Mouse (Mus musculus) embryonic fibroblast, embryonic 13.5 days (primary cell): ENCODE measurements around the gene Auts2. TPM values are rescaled to one million over a fixed set of nuclear protein-coding genes. Genes with fewer than 3 reads are reported as not detected.
A peak's percentile ranks its signal among the peaks of the same experiment; 100 is the strongest.

Experiments used
- H3K27ac ChIP-seq: 2 replicates; pipeline ENCODE4 v1.5.1; 2012; ENCODE audit warnings: low read length, control low read depth, inconsistent platforms; ENCODE audit not compliant: insufficient read depth
- H3K4me1 ChIP-seq: 2 replicates; pipeline ENCODE4 v1.6.1; 2011; ENCODE audit warnings: low read length; ENCODE audit not compliant: control insufficient read depth, insufficient read depth
- H3K4me3 ChIP-seq: 2 replicates; pipeline ENCODE4 v1.5.1; 2011; ENCODE audit warnings: mild to moderate bottlenecking, control low read depth, low read length; ENCODE audit not compliant: insufficient read depth
- CTCF ChIP-seq: IDR thresholded peaks from 2 replicates; pipeline ENCODE4 v1.5.1; 2011; ENCODE audit warnings: mild to moderate bottlenecking, control low read depth, low read length, moderate library complexity, borderline replicate concordance; ENCODE audit not compliant: insufficient read depth
- POLR2A ChIP-seq: IDR thresholded peaks from 2 replicates; pipeline ENCODE4 v1.6.1; 2011; ENCODE audit warnings: low read depth, mild to moderate bottlenecking, control low read depth, low read length, moderate library complexity
- polyA plus RNA-seq: library from polyadenylated mRNA; stranded (reverse); fragments of >200 nt; gene quantifications from 2 replicates; pipeline ENCODE4 v1.2.4, GENCODE M21; 2011; ENCODE audit warnings: low read depth; ENCODE audit not compliant: missing spikeins, insufficient read length

Auts2 gene
- polyA plus RNA-seq, 1 experiment: 26.0 TPM

GRCm38 (mm10) chr5:132395922-132396321, 147.2 kb downstream of the Auts2 start:
- Histone ChIP-seq H3K4me3 (no peak overlapping the region), H3K4me1 (no peaks in the 10 kb centered on the region), H3K27ac (no peak overlapping the region)
- TF ChIP-seq CTCF: no peak

GRCm38 (mm10) chr5:132394800-132395575, 148.2 kb downstream of the Auts2 start:
- TF ChIP-seq POLR2A (no peak), CTCF (no peak)
- H3K4me3 ChIP-seq: no peak overlapping the region
- no peak overlapping the region for H3K27ac ChIP-seq
- H3K4me1 ChIP-seq: no peaks in the 10 kb centered on the region

DNA sequence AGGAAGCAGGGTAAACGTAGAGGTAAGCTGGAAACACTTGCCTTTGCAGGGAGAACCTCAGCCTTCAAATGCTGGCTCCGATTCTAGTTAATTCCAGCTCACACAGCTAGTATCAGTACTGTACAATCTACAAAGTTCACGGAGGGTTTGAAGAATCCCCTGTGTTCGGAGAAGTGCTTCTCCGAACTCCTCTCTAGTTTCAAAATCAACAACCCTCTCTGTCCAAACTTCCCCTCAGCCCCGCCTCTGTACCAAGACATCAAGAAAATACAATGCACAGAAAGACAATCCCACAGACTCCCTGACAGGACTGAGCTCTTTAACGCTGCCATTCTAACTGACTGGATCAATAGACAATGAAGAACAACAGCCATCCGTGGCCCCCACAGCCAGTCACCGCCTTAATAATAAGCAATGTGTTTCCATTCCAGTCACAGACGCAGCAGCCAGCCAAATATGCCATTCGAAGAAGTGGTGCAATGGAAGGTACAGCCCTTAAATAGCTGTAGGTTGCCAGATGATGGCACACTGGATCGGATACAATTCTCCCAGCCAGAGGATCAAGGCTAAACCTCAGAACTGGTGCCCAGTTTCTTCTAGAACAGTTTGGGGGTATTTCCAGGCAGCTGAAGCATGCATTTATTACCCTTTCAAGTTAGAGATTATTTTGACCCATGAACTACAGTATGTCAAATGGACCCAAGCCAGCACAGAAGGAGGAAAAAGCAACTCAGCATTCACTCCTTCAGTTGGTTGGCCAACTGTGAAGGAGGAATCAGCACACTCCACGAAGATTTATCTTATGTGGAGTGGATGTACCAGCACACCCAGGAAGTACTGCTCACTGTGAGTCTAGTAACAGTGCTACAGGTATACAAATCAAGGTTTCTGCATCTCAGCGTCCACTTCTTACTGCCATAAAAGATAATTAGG, 151.0 kb downstream of the Auts2 start:
- Histone ChIP-seq H3K4me3 (no peak overlapping the region), H3K4me1 (peaks cover 3% of the 10 kb centered on the region; the same call in 1 of the 2 replicates)

DNA sequence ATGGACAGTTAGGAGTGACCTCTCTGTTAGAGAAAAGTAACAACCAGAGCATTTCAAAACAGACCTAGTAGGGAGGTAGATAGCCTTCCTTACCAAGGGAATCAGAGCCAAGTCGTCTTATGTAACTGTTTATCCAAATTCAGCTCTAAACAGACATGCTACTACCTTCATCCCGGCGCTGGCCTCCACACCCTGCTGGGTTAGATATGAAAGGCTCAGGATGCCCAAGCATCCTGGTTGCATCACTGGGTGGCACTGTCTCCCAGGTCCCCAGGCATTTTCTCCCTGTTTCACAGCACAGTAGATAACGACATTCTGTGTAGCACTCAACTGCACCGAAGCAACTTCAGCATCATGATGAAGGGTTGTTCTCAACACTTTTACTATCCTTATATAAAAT, 154.4 kb downstream of the Auts2 start:
- TF ChIP-seq POLR2A: no peak
- TF ChIP-seq CTCF: no peak

More for the DNA sequence above, 151.0 kb downstream of the Auts2 start:
- H3K27ac ChIP-seq: no peak overlapping the region
- TF ChIP-seq POLR2A (no peak), CTCF (no peak)

DNA sequence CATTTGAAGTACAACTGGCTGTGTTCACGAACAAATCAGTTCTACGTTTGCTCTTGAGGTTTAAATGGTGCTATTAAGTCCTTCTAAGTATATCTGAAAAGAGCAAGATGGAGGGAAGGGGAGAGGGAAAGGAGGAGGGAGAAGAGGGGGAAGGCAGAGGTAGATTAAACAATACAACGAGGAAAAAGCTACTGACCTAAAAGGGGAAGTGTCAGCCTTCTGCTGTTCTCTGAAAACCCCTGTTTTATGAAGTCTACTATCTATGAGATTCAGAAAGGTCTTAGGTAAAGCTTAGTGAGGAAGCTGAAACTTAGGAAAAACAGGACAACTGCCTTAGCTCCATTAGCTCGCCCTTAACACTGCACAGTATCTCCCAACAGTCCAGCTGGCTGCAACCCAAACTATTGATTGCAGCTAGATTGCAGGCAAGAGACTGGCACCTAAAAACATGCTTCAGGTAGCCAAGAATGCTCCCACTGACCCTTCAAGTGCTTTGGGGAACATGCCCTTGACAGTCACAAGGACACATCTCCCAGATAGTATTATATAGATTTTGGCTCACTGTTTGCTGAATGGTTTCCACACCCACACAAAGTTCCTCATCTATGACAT, 157.8 kb downstream of the Auts2 start:
- Histone ChIP-seq H3K4me3 (no peak overlapping the region), H3K4me1 (peaks cover 9% of the 10 kb centered on the region; the same call in 1 of the 2 replicates), H3K27ac (no peak overlapping the region)
- no peak for TF ChIP-seq CTCF

More for the DNA sequence above, 154.4 kb downstream of the Auts2 start:
- H3K27ac ChIP-seq: no peak overlapping the region
- H3K4me3 ChIP-seq: no peak overlapping the region
- peaks cover 4% of the 10 kb centered on the region; the same call in 1 of the 2 replicates for H3K4me1 ChIP-seq

- no peak for TF ChIP-seq POLR2A
- no peak for TF ChIP-seq CTCF
- no peak overlapping the region for H3K4me3 ChIP-seq
- peak overlapping the region; percentile 62; the same call in 1 of the 2 replicates for H3K27ac ChIP-seq
- H3K4me1 ChIP-seq: peaks cover 15% of the 10 kb centered on the region
Measured at GRCm38 (mm10) chr5:132380261-132380660, 162.9 kb downstream of the Auts2 start.

- TF ChIP-seq CTCF (no peak), POLR2A (no peak)
- Histone ChIP-seq H3K27ac (no peak overlapping the region), H3K4me3 (no peak overlapping the region), H3K4me1 (peaks cover 15% of the 10 kb centered on the region)
Measured at GRCm38 (mm10) chr5:132378977-132379376, 164.2 kb downstream of the Auts2 start.

DNA sequence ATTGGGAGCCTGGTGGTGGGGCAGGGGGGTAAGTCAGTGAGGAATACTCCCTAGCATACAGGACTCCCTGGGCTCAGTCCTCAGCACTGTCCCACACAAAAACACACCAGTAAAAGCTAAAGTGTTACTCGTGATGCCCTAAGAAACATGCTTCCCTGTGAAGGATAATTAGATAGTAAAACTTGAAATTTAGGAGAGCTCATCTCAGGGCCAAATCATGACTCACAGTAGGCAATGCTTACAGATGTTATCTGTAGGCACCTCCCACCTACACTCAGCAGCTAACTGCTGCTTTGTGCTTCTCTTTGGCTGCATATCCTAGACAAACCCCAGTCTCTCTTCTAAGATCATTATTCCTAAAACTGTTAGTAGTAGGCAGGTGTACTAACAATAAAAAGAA, 168.0 kb downstream of the Auts2 start:
- Histone ChIP-seq H3K27ac (no peak overlapping the region), H3K4me1 (peaks cover 9% of the 10 kb centered on the region), H3K4me3 (no peak overlapping the region)
- TF ChIP-seq POLR2A (no peak), CTCF (no peak)

GRCm38 (mm10) chr5:132373471-132374075, 169.6 kb downstream of the Auts2 start:
- no peak overlapping the region for H3K4me3 ChIP-seq
- TF ChIP-seq POLR2A (no peak), CTCF (no peak)
- H3K27ac ChIP-seq: no peak overlapping the region
- peaks cover 4% of the 10 kb centered on the region; the same call in 1 of the 2 replicates for H3K4me1 ChIP-seq
